Mouse (Mus musculus): ENCODE measurements around the gene Gm21885. TPM values are rescaled to one million over a fixed set of nuclear protein-coding genes. Genes with fewer than 3 reads are reported as not detected.
"Not testable (repeated sequence)": the region's sequence is repeated elsewhere in the genome, so short reads cannot be mapped to it uniquely, and the experiment has no call there.

The Gm21885 gene
- polyA plus RNA-seq, 1 experiment from 2014 or later, result not detected

DNA sequence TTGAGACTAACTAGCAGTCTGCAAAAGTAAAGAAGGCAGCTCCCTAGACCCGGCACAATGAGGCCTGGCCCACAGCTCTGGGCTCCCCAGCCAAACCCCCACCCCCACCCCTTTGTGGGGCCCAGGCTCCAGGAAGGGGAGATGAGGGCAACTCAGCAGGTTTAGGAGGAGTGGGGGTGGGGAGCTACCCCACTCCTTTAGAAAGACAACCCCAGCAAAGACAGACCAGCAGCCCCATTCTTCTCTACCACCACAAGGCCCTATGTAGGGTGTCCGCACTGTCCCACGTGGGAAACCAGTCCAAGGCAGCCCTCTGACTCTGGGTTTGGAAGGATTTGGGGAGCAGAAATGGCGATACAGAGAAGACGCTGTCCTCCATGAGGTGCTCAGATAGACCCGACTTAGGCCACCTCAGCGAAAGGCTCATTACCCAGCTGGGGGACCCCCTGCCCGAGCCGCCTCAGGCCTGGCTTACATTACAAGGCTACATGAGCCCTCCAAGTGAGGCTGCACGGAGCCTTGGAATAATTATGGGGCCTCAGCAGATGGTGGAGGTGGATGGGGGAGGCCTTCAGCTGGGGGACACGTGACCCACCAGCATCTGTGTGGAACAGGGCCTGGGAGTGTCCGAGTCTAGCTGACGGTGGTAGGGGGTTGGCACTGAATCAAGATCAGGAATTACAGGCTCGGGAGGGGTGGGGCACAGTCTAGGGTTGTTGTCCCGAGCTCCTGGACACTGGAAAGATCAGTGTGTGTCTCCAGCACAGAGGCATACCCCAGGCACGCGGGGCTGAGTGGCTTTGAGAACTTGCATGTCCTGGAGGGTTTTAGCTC, 35.5 kb upstream of the Gm21885 start, which contains the start of gene Wfikkn2:
Gene Wfikkn2, minus strand, starts transcription at position 51 of the 834 bp plus-strand sequence.
- peak within 1 kb of the TSS; percentile 44; the same call in 1 of the 2 replicates for H3K9ac ChIP-seq
- WGBS, result 61% methylated on average over 17 of the region's 17 CpGs

DNA sequence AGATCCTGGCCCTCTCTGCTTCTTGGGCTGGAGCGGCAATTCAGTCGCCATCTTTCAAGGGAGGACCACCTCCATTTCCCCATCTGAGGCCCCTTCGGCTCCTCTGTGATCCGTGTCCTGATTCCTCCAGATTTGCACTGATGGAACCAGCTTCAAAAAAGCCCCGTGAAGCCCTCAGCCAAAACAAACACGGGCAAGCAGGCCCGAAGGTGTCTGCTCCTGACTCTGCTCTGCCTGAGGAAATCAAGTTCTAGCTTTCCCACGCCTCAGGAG, 34.9 kb upstream of the Gm21885 start:
- Histone ChIP-seq H3K4me1 (peaks cover 35% of the 10 kb centered on the region), H3K4me3 (no peak overlapping the region), H3K4me2 (no peak overlapping the region), H3K9me3 (no peaks in the 10 kb centered on the region), H3K27ac (replicated peaks) (peak overlapping the region; percentile 50), H3K27me3 (replicated peaks) (peaks cover 10% of the 10 kb centered on the region), H3K36me3 (no peaks in the 10 kb centered on the region), H3K9ac (peak overlapping the region; percentile 44; the same call in 1 of the 2 replicates)
- no peak for ATAC-seq (ENCODE audit: extremely low read depth, insufficient number of reproducible peaks, low FRiP score, low TSS enrichment)
- WGBS, result 54% methylated on average over 8 of the region's 8 CpGs

More for the DNA sequence above, 35.5 kb upstream of the Gm21885 start, which contains the start of gene Wfikkn2:
- no peak for ATAC-seq (ENCODE audit: extremely low read depth, insufficient number of reproducible peaks, low FRiP score, low TSS enrichment)
- Histone ChIP-seq H3K36me3 (no peaks in the 10 kb centered on the region), H3K27me3 (replicated peaks) (peaks cover 14% of the 10 kb centered on the region), H3K27ac (replicated peaks) (peak within 1 kb of the TSS; percentile 50), H3K9me3 (no peaks in the 10 kb centered on the region), H3K4me1 (peaks cover 35% of the 10 kb centered on the region), H3K4me3 (no peak within 1 kb of the TSS), H3K4me2 (no peak within 1 kb of the TSS)

DNA sequence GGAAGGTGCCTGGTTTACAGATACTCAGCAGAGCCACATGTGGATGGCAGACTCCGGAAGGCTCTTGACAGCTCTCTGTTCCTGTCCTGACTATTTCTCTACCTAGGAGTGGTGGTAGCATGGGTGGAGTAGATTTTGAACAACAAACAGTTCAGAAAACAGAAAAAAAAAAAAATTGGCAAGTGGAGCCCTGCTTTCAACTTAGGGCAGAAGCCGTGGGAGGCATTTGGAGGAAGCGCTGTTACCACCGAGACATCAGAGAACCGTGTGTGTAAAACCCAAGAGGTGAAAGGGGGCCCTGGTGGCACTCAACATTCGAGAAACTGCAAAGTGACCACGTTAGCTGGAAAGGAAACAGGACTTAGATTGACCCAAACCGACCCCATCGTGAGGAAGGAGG, 28.5 kb upstream of the Gm21885 start:
- Histone ChIP-seq H3K4me2 (no peak overlapping the region), H3K4me3 (no peak overlapping the region), H3K9ac (no peak overlapping the region), H3K4me1 (0 out of 2 replicates have a peak, but pooled peaks cover 4% of the 10 kb centered on the region), H3K27ac (replicated peaks) (no peak overlapping the region), H3K9me3 (no peaks in the 10 kb centered on the region), H3K27me3 (replicated peaks) (0 out of 2 replicates have a peak, but pooled peaks cover 2% of the 10 kb centered on the region), H3K36me3 (no peaks in the 10 kb centered on the region)
- 80% methylated on average over 9 of the region's 9 CpGs for WGBS
- ATAC-seq (ENCODE audit: extremely low read depth, insufficient number of reproducible peaks, low FRiP score, low TSS enrichment), result no peak

DNA sequence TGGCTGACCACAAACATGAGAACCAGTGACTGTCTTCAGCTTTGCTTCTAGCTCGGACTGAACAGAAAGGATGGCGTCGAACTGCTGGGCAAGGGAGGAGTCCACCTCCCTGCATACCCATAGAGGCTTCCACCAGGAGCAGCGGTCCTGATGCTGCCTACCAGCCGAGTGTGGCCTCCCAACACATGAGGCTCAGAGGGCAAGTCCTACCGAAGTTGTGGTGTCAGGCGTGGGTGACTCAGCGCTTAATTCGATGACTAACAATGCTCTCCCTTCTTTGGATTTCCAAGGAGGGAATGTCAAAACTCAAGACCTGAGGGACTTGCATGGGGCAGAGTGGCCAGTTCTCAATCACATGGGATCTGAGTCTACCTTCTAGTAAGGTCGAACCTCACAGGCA, 28.0 kb upstream of the Gm21885 start:
- ATAC-seq (ENCODE audit: extremely low read depth, insufficient number of reproducible peaks, low FRiP score, low TSS enrichment), result no peak
- H3K27me3 ChIP-seq (replicated peaks), result 0 out of 2 replicates have a peak, but pooled peaks cover 2% of the 10 kb centered on the region

DNA sequence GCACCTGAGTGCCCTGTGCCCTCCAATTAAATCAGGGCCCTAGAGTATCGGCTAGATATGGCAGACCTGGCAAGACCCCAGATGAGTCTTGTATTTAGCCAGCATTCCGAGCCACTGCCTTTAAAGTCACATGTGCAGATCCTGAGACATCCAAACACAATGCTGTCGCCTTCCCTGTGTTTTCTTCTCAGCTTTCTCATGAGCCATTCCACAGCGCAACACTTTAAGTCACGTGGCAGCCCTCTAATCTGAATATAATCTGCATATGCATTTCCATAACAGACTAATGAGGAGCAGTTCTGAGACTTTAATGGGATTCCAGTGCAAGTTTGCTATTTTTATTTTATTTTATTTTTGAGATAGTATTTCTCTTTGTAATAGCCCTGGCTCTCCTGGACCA, 25.9 kb upstream of the Gm21885 start:
- Histone ChIP-seq H3K4me1 (0 out of 2 replicates have a peak, but pooled peaks cover 4% of the 10 kb centered on the region), H3K4me3 (no peak overlapping the region), H3K4me2 (no peak overlapping the region), H3K9ac (no peak overlapping the region), H3K27ac (replicated peaks) (no peak overlapping the region), H3K9me3 (no peaks in the 10 kb centered on the region), H3K27me3 (replicated peaks) (0 out of 2 replicates have a peak, but pooled peaks cover 2% of the 10 kb centered on the region), H3K36me3 (no peaks in the 10 kb centered on the region)
- WGBS, result 73% methylated on average over 5 of the region's 5 CpGs
- no peak for ATAC-seq (ENCODE audit: extremely low read depth, insufficient number of reproducible peaks, low FRiP score, low TSS enrichment)

More for the DNA sequence above, 28.0 kb upstream of the Gm21885 start:
- Histone ChIP-seq H3K4me2 (no peak overlapping the region), H3K4me3 (no peak overlapping the region), H3K27ac (replicated peaks) (no peak overlapping the region), H3K9me3 (no peaks in the 10 kb centered on the region), H3K9ac (no peak overlapping the region), H3K4me1 (0 out of 2 replicates have a peak, but pooled peaks cover 4% of the 10 kb centered on the region), H3K36me3 (no peaks in the 10 kb centered on the region)
- WGBS, result 84% methylated on average over 10 of the region's 10 CpGs

DNA sequence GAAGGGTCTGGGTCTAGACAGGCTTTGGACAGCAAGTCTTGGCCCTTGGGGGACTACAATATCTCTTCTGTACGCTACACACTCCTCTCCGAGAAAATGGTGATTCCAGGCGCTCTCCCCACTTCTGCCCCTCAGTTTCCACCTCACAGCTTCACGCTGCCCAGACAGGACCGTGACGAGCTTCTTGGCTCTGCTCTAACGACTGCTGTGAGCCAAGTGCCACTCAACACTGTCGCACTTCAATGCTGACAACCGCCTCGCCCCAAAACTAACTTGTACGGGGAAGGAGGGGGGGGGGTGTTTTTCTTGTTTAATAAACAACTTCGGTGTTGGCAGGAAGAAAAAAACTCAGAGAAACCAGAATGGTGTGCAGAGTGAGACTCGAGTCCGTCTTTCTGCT, 23.7 kb upstream of the Gm21885 start:
- Histone ChIP-seq H3K9me3 (no peaks in the 10 kb centered on the region), H3K4me2 (no peak overlapping the region), H3K4me3 (no peak overlapping the region), H3K9ac (no peak overlapping the region), H3K27ac (replicated peaks) (no peak overlapping the region), H3K27me3 (replicated peaks) (0 out of 2 replicates have a peak, but pooled peaks cover 2% of the 10 kb centered on the region), H3K36me3 (no peaks in the 10 kb centered on the region), H3K4me1 (0 out of 2 replicates have a peak, but pooled peaks cover 4% of the 10 kb centered on the region)
- no peak for ATAC-seq (ENCODE audit: extremely low read depth, insufficient number of reproducible peaks, low FRiP score, low TSS enrichment)
- 53% methylated on average over 14 of the region's 14 CpGs for WGBS

DNA sequence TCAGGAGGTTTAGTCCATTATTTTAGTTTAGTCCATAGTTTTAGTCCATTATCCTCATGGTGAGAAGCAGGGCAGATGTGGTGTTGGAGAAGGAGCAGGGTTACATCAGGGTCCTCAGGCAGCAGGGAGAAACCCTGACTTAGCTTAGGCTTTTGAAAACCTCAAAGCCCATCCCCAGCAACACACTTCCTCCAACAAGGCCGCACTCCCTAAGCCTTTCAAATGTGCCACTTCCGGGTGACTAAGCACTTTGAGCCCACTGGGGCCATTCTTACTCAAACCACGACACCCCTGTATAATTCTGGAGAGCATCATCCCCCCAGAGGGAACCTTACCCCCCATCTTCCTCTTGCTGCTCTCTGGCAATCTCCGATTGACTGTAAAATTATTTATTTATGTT, 21.9 kb upstream of the Gm21885 start:
- no peak for ATAC-seq (ENCODE audit: extremely low read depth, insufficient number of reproducible peaks, low FRiP score, low TSS enrichment)
- H3K36me3 ChIP-seq, result no peaks in the 10 kb centered on the region
- 0 out of 2 replicates have a peak, but pooled peaks cover under 1% of the 10 kb centered on the region for H3K27me3 ChIP-seq (replicated peaks)
- H3K4me1 ChIP-seq, result peaks cover 6% of the 10 kb centered on the region
- WGBS, result 69% methylated on average over 4 of the region's 4 CpGs
- no peak overlapping the region for H3K27ac ChIP-seq (replicated peaks)
- H3K4me3 ChIP-seq, result no peak overlapping the region
- no peaks in the 10 kb centered on the region for H3K9me3 ChIP-seq
- H3K9ac ChIP-seq, result no peak overlapping the region
- H3K4me2 ChIP-seq, result no peak overlapping the region

DNA sequence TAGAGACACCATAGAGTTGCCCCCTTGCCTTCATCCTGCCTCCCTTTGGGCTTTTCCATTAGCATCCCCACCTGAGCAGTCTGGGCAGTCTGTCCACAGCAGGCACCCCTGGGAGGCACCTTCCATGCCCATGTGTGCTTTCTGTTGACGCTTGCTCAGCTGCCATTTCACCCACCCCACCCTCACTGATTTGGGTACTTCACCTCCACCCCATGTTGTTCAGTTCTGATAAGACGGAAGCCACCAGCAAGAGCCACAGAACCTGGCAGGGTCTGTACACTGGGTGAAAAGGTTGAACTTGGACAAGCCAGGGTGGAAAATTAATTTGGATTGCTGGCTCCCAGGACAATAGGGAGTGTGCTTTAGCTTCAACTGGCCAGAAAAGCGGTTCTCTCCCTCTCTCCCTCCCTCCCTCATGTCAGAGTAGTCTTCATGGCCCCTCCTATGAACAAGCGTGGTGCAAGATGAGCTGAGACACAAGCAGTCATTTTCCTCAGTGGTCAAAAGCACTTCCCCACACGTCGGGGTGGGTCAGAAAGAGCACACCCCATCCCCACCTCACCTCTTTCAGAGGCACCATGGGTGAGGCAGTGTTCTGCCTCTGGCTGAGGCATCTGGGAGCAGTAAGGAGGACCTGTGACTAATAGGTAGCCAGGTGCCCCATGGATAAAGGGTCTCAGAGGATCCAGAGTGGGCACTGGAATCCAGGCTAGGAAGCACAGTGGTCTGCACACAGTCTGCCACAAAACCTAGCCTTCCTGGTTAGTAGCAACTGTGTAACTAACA, 19.9 kb upstream of the Gm21885 start:
- H3K27ac ChIP-seq (replicated peaks), result no peak overlapping the region
- peaks cover 17% of the 10 kb centered on the region for H3K4me1 ChIP-seq
- H3K4me3 ChIP-seq, result no peak overlapping the region
- no peak overlapping the region for H3K9ac ChIP-seq
- H3K4me2 ChIP-seq, result no peak overlapping the region
- no peak for ATAC-seq (ENCODE audit: extremely low read depth, insufficient number of reproducible peaks, low FRiP score, low TSS enrichment)
- WGBS, result 63% methylated on average over 6 of the region's 6 CpGs
- H3K9me3 ChIP-seq, result no peaks in the 10 kb centered on the region
- H3K36me3 ChIP-seq, result no peaks in the 10 kb centered on the region
- no peaks in the 10 kb centered on the region for H3K27me3 ChIP-seq (replicated peaks)

DNA sequence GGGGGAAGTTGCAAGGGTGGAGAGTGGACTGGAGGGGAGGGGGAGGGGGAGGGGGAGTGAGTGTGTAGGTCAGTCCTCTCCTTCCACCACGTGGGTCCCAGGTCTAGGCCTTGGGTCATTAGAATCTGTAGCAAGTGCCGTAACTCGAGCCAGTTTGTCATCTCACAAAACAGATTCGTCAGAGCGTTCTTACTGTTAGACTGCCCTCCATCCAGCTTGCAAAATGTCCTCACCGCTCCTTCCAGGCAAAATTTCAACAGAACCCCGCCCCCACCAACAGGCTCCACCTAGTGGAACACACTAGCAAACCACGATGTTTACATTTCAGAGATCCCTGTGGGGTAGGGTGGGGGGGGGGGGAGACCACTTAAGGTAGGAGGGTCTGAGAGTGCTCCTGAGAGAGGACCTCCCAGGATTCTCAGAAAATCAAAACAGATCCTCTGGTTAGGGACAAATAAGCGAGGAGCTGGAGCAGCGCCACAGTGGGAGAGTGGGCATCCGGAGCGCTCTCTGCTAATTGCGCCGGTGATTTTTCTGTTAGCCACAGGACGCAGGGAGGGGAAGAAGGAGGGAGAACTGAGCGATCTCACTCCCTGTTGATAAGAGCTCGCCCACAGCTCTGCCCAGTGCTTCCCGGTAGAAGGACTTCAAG, 16.4 kb upstream of the Gm21885 start:
- peak overlapping the region; percentile 52 for H3K4me3 ChIP-seq
- WGBS, result 1% methylated on average over 18 of the region's 18 CpGs
- H3K9me3 ChIP-seq, result no peaks in the 10 kb centered on the region
- peak overlapping the region; percentile 62 for H3K27ac ChIP-seq (replicated peaks)
- H3K4me2 ChIP-seq, result peak overlapping the region; percentile 73
- no peaks in the 10 kb centered on the region for H3K36me3 ChIP-seq
- H3K9ac ChIP-seq, result peak overlapping the region; percentile 77
- no peaks in the 10 kb centered on the region for H3K27me3 ChIP-seq (replicated peaks)
- peaks cover 13% of the 10 kb centered on the region for H3K4me1 ChIP-seq
- ATAC-seq (ENCODE audit: extremely low read depth, insufficient number of reproducible peaks, low FRiP score, low TSS enrichment), result 0 out of 2 replicates have a peak, but pooled peaks have one; percentile 40

DNA sequence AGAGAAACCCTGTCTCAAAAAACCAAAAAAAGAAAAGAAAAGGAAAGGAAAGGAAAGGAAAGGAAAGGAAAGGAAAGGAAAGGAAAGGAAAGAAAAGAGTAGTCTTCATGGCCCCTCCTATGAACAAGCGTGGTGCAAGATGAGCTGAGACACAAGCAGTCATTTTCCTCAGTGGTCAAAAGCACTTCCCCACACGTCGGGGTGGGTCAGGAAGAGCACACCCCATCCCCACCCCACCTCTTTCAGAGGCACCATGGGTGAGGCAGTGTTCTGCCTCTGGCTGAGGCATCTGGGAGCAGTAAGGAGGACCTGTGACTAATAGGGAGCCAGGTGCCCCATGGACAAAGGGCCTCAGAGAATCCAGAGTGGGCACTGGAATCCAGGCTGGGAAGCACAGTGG, 15.5 kb upstream of the Gm21885 start:
- H3K27me3 ChIP-seq (replicated peaks); H3K9me3 ChIP-seq; ATAC-seq (ENCODE audit: extremely low read depth, insufficient number of reproducible peaks, low FRiP score, low TSS enrichment); H3K9ac ChIP-seq; H3K36me3 ChIP-seq; H3K4me3 ChIP-seq; H3K27ac ChIP-seq (replicated peaks): not testable (repeated sequence)
- peak overlapping the region; percentile 73; the same call in 1 of the 2 replicates for H3K4me2 ChIP-seq
- peaks cover 13% of the 10 kb centered on the region for H3K4me1 ChIP-seq
- 66% methylated on average over 3 of the region's 3 CpGs for WGBS

DNA sequence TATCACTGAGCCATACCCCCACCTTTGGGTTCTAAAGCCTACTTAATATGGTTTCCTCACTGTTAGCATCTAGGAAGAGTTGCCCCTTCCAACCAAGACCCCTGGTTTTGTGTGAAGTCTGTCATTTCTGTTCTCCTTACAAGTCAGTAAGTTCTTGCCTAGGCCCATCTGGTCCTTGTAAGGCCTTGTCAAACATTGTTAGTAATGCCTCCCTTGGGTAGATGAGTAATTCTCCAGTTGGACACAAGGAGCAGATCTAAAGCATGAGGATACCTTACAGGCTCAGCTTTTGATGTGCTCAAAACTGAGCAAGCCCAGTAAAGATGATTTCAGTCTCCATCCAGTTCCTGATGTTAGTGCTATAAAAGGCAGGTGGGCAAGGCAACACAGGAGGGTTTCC, 12.9 kb upstream of the Gm21885 start:
- no peak for ATAC-seq (ENCODE audit: extremely low read depth, insufficient number of reproducible peaks, low FRiP score, low TSS enrichment)
- no peak overlapping the region for H3K4me2 ChIP-seq
- H3K36me3 ChIP-seq, result no peaks in the 10 kb centered on the region
- no peak overlapping the region for H3K9ac ChIP-seq
- H3K27me3 ChIP-seq (replicated peaks), result no peaks in the 10 kb centered on the region
- H3K9me3 ChIP-seq, result no peaks in the 10 kb centered on the region
- no peak overlapping the region for H3K27ac ChIP-seq (replicated peaks)
- H3K4me3 ChIP-seq, result no peak overlapping the region
- H3K4me1 ChIP-seq, result peaks cover 13% of the 10 kb centered on the region
